Mouse (Mus musculus) gastrocnemius, adult 2 months (tissue): Measurements from ENCODE around the gene Eea1. TPM values are rescaled to one million over a fixed set of nuclear protein-coding genes. Genes with fewer than 3 reads are reported as not detected.

Experiments
- DNase-seq: peaks from one replicate; pipeline ENCODE4 v3.0.0; 2022
- H3K27ac ChIP-seq: fragments of 200-600 bp; 2 replicates; pipeline ENCODE4 v1.8.1; 2022; ENCODE audit warnings: mild to moderate bottlenecking
- H3K4me3 ChIP-seq: fragments of 200-600 bp; 2 replicates; pipeline ENCODE4 v1.8.1; 2022; ENCODE audit warnings: mild to moderate bottlenecking, moderate library complexity
- CTCF ChIP-seq: fragments of 200-600 bp; IDR thresholded peaks from 2 replicates; pipeline ENCODE4 v1.8.1; 2022; ENCODE audit warnings: antibody characterized with exemption, mild to moderate bottlenecking, moderate library complexity
- intact Hi-C: fragments of 180-260 bp; cut with DNase I; formaldehyde crosslinking; loops from one replicate; pipeline ENCODE4 v1.15.1; 2025
- total RNA-seq, 2 experiments: library from RNA; stranded (reverse); gene quantifications; 2 replicates each; pipeline ENCODE4 v1.2.3; 2021

Gene Eea1
- total RNA-seq, 2 experiments from 2014 or later: 24.4 to 27.4 TPM

GRCm38 (mm10) chr10:95957574-95957973, 17.1 kb downstream of the Eea1 start:
- intact Hi-C loops: no loop called here
- H3K4me3 ChIP-seq: no peak overlapping the region
- H3K27ac ChIP-seq: peak overlapping the region; percentile 35; the same call in 1 of the 2 replicates
- no peak for TF ChIP-seq CTCF
- DNase-seq: peak; percentile 24

DNA sequence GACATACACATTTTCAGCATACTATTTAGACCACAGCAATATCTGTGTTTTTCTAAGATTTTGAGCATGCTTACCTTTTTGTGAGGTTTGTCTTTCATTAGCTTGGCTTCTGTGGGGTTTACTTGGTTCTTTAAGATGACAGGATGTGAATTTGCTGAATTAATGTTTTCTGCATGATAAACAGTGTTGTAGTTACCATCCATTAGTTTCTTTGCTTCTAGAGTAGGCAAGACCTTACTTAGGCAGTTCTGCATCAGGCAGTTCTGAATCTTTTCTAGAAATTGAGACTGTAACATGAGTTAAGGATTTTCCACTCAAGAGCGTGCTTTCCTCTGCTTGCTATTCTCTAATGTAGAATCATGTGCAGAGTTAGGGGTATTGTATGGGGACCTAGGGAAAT, 24.2 kb downstream of the Eea1 start:
- no peak overlapping the region for H3K27ac ChIP-seq
- TF ChIP-seq CTCF: no peak
- DNase-seq: no peak
- intact Hi-C loops: no loop called here
- no peak overlapping the region for H3K4me3 ChIP-seq

DNA sequence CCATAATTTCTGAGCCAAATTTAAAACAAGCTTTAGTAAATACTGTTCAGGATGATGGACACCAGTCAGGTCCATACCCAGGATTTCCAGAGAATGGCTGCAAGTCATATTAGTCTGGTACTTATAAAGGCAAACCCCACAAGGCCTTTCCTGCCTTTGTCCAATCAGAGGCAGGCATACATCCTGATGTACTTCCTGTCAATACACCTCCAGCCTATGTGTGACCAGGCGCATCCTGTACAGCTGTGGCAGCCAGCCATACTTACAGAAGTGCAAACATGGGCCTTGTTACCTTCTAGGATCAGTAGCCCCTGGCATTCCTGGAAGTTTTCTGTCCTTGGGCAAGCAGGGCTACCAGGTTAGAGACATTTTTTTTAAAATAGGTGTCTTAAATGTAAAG, 29.2 kb downstream of the Eea1 start:
- TF ChIP-seq CTCF: no peak
- no peak for DNase-seq
- intact Hi-C loops: no loop called here
- no peak overlapping the region for H3K4me3 ChIP-seq
- no peak overlapping the region for H3K27ac ChIP-seq

DNA sequence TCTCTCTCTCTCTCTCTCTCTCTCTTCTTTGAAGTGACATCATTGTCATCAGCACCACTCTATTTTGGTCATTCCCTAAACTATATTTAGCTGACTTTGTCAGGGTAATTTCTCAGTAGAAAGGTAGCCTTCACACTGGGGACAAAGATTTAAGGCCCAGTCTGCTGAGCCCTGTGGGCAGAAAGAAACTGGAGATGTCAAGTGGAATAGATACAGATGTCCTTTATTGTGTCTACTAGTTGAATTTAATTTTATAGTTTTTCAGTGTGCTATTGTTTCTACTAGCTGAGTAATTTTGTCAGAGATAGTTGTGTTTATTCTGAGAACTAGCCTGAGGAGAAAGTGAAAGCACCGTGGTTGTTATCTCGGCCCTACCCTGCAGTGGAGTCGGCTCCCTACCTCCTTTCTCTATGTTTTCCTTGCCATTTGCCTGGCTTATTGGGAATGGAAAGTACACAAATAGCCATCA, 30.3 kb downstream of the Eea1 start:
- TF ChIP-seq CTCF: no peak
- intact Hi-C loops: no loop called here
- peak overlapping the region; percentile 53 for H3K4me3 ChIP-seq
- no peak for DNase-seq
- H3K27ac ChIP-seq: peak overlapping the region; percentile 67

- intact Hi-C loops: no loop called here
- Histone ChIP-seq H3K27ac (peak overlapping the region; percentile 67), H3K4me3 (peak overlapping the region; percentile 53)
- no peak for DNase-seq
- no peak for TF ChIP-seq CTCF
Observed at GRCm38 (mm10) chr10:95971341-95971740, 30.9 kb downstream of the Eea1 start.

DNA sequence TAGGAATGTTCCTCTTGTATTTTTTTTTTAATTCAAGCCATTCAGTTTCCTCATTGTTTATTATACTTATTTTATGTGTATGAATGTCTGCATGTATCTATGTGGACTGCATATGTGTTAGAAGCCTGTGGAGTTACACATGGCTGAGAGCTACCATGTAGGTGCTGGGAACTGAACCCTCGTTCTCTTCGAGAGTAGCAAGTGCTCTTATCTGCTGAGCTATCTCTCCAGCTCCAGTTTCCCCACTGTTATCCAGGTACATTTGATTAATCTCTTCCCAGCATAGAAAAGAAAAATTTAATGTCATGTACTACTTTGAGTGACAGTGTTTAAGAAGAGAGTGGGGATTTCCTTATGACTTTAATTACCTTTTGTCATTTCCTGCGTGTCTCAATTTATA, 31.5 kb downstream of the Eea1 start:
- no peak for DNase-seq
- TF ChIP-seq CTCF: no peak
- intact Hi-C loops: no loop called here
- Histone ChIP-seq H3K4me3 (no peak overlapping the region), H3K27ac (no peak overlapping the region; the same call in 1 of the 2 replicates)

DNA sequence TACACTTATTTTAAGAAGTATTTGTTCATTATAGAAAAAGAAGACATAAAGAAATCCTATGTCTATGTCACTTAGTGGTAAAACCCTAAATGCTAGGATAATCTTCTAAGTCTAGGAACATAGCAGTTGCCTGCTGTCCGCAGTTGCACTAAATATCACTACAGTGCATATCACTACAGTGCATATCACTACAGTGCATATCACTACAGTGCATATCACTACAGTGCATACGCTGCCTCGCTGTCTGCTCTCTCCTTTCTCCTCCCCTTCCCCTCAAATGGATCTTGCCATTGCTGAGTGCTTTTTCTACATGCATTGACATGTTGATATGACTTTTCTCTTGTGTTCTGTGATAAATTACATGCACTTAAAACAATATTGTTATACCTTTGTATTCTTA, 34.0 kb downstream of the Eea1 start:
- intact Hi-C loops: no loop called here

DNA sequence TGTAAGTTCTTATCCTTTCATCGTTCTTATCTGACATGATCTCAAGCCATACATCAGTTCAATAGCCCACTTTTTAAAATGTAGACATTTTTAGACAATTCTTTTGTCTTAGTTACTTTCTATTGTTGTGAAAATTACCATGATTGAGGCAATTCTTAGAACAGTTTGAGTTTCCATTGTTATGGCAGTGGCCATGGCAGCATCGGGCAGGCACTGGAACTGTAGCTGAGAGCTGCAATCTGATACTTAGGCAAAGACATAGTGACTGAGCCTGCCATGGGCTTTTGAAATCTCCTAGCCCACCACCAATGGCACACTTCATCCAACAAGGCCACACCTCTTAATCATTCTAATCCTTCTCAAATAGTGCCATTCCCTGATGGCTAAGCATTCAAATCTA, 36.3 kb downstream of the Eea1 start:
- no peak for DNase-seq
- no peak overlapping the region for H3K27ac ChIP-seq
- intact Hi-C loops: no loop called here
- no peak for TF ChIP-seq CTCF
- H3K4me3 ChIP-seq: no peak overlapping the region

More for the DNA sequence above, 34.0 kb downstream of the Eea1 start:
- H3K27ac ChIP-seq: no peak overlapping the region
- DNase-seq: no peak
- no peak overlapping the region for H3K4me3 ChIP-seq
- no peak for TF ChIP-seq CTCF

GRCm38 (mm10) chr10:95989731-95990130, 49.3 kb downstream of the Eea1 start:
- Histone ChIP-seq H3K4me3 (no peak overlapping the region), H3K27ac (no peak overlapping the region)
- no peak for DNase-seq
- intact Hi-C loops: no loop called here
- no peak for TF ChIP-seq CTCF

GRCm38 (mm10) chr10:95991176-95991575, 50.7 kb downstream of the Eea1 start:
- no peak for DNase-seq
- Histone ChIP-seq H3K4me3 (no peak overlapping the region), H3K27ac (no peak overlapping the region)
- no peak for TF ChIP-seq CTCF
- intact Hi-C loops: no loop called here

GRCm38 (mm10) chr10:96000904-96001303, 60.5 kb downstream of the Eea1 start:
- Histone ChIP-seq H3K27ac (no peak overlapping the region), H3K4me3 (no peak overlapping the region)
- intact Hi-C loops: no loop called here
- no peak for DNase-seq
- no peak for TF ChIP-seq CTCF

- TF ChIP-seq CTCF: no peak
- Histone ChIP-seq H3K4me3 (no peak overlapping the region), H3K27ac (no peak overlapping the region)
- DNase-seq: no peak
- intact Hi-C loops: no loop called here
Observed at GRCm38 (mm10) chr10:96015738-96016137, 75.3 kb downstream of the Eea1 start.

- intact Hi-C loops: no loop called here
- no peak for TF ChIP-seq CTCF
- no peak for DNase-seq
- Histone ChIP-seq H3K27ac (no peak overlapping the region), H3K4me3 (no peak overlapping the region)
Observed at GRCm38 (mm10) chr10:96017418-96017817, 77.0 kb downstream of the Eea1 start.

DNA sequence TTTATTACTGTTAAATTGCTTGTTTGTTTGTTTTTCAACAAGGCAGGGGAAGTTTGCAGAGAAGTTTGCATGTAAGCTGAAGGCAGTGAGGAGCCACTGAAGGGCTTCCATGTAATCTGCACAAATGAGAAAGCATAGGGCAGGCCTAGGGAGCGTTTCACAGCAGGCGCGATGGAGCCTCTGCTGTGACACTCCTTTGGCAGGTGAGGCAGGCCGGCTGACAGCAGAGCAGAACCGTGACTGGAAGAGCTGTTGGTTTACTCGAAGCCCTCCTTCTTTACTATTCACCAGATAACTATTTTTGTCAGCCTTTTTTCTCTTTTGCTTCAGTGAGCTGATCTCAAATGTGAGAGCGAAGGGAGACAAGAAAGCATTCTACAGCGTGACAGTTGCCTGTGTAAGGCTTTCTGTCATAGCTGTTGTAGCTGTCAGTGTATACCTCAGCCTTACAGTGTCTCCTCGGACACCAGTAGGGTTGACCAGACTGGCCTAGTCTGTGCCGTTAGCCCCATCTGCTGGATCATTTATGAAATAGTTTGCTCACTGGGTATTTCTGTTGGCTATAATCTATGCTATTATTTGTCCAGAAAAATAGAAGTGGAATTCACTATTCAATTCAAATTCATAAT, 93.0 kb downstream of the Eea1 start:
- Histone ChIP-seq H3K27ac (no peak overlapping the region), H3K4me3 (no peak overlapping the region)
- peak; percentile 80 for TF ChIP-seq CTCF
- intact Hi-C loops: loop anchor here (1.0 to 10.0 kb wide), 2 partner anchors 135 to 549 kb away; no protein-coding TSS in a partner anchor
- no peak for DNase-seq
